Mouse (Mus musculus): ENCODE measurements around the gene Gm17545. TPM values are rescaled to one million over a fixed set of nuclear protein-coding genes. Genes with fewer than 3 reads are reported as not detected.
A peak's percentile ranks its signal among the peaks of the same experiment; 100 is the strongest.

The Gm17545 gene
- polyA plus RNA-seq, 1 experiment from 2014 or later: not detected

DNA sequence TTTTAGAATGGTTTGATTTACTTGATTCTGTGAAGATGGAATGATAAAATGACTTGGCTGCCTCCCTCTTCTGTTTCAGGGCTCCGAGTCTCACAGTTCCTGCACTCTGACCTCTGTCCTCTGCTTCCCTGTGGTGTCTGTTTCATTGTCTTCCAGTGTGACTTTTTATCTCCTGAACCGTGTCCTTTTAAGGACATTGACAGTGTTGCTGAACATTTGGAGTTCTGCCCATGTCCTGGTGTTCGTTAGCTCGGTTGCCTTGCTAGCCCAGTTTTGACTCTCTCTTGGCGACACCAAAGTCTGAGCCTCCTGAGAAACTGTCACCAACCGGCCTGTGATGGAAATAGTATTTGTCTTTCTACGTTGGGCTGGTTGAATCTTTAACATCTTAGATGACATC lies 33.6 kb upstream of the Gm17545 start:
- 46% methylated on average over 7 of the region's 7 CpGs for WGBS

GRCm38 (mm10) chr9:22422559-22422958 lies 31.5 kb upstream of the Gm17545 start:
- no peak overlapping the region for H3K4me3 ChIP-seq (ENCODE audit: low read length)
- no peaks in the 10 kb centered on the region for H3K36me3 ChIP-seq (ENCODE audit: control insufficient read depth, insufficient read depth, low read length)
- no peaks in the 10 kb centered on the region for H3K9me3 ChIP-seq (ENCODE audit: control insufficient read depth, low read length)
- peaks cover 7% of the 10 kb centered on the region; the same call in 1 of the 2 replicates for H3K4me1 ChIP-seq (replicated peaks; ENCODE audit: control insufficient read depth, insufficient read depth, low read length)
- no peak for ATAC-seq (ENCODE audit: low read depth)
- no peaks in the 10 kb centered on the region for H3K27me3 ChIP-seq (ENCODE audit: control insufficient read depth, insufficient read depth, low read depth, low read length)
- H3K9ac ChIP-seq (ENCODE audit: low read length): no peak overlapping the region
- 59% methylated on average over 1 of the region's 1 CpGs for WGBS
- H3K27ac ChIP-seq (ENCODE audit: low read length): no peak overlapping the region
- no peak overlapping the region for H3K4me2 ChIP-seq (ENCODE audit: low read depth, low read length)

More for the DNA sequence above, 33.6 kb upstream of the Gm17545 start:
- no peaks in the 10 kb centered on the region for H3K9me3 ChIP-seq (ENCODE audit: control insufficient read depth, low read length)
- peaks cover 7% of the 10 kb centered on the region; the same call in 1 of the 2 replicates for H3K4me1 ChIP-seq (replicated peaks; ENCODE audit: control insufficient read depth, insufficient read depth, low read length)
- no peak overlapping the region for H3K27ac ChIP-seq (ENCODE audit: low read length)
- H3K9ac ChIP-seq (ENCODE audit: low read length): no peak overlapping the region
- no peak for ATAC-seq (ENCODE audit: low read depth)
- no peak overlapping the region for H3K4me3 ChIP-seq (ENCODE audit: low read length)
- H3K36me3 ChIP-seq (ENCODE audit: control insufficient read depth, insufficient read depth, low read length): no peaks in the 10 kb centered on the region
- H3K4me2 ChIP-seq (ENCODE audit: low read depth, low read length): no peak overlapping the region
- H3K27me3 ChIP-seq (ENCODE audit: control insufficient read depth, insufficient read depth, low read depth, low read length): no peaks in the 10 kb centered on the region

- H3K27me3 ChIP-seq (ENCODE audit: control insufficient read depth, insufficient read depth, low read depth, low read length): no peaks in the 10 kb centered on the region
- no peak overlapping the region for H3K27ac ChIP-seq (ENCODE audit: low read length)
- H3K4me3 ChIP-seq (ENCODE audit: low read length): no peak overlapping the region
- no peak overlapping the region for H3K4me2 ChIP-seq (ENCODE audit: low read depth, low read length)
- no peak for ATAC-seq (ENCODE audit: low read depth)
- H3K4me1 ChIP-seq (replicated peaks; ENCODE audit: control insufficient read depth, insufficient read depth, low read length): 0 out of 2 replicates have a peak, but pooled peaks cover 2% of the 10 kb centered on the region
- H3K36me3 ChIP-seq (ENCODE audit: control insufficient read depth, insufficient read depth, low read length): no peaks in the 10 kb centered on the region
- no peak overlapping the region for H3K9ac ChIP-seq (ENCODE audit: low read length)
- 73% methylated on average over 1 of the region's 1 CpGs for WGBS
- no peaks in the 10 kb centered on the region for H3K9me3 ChIP-seq (ENCODE audit: control insufficient read depth, low read length)
Measured at GRCm38 (mm10) chr9:22423507-22423906, 30.6 kb upstream of the Gm17545 start.

DNA sequence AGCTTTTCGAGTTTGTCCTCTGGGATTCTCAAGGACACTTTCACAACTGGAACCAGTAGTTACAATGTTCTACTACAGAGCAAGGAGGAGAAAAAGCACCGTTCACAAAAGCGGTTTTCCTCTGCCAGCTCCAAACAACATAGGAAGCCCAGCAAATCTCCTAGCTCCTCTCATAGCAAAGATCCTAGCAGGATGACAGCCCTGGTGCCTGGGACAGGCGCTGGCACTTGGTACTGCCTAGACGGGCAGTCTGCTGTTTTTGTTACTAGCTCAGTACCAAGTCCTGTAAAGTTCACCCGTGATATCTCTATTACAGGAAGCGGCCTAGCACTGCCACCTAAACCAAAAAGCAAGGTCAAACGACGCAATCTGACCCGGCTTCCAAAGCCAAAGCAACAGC lies 29.9 kb upstream of the Gm17545 start:
- Histone ChIP-seq H3K4me3 (ENCODE audit: low read length) (no peak overlapping the region), H3K36me3 (ENCODE audit: control insufficient read depth, insufficient read depth, low read length) (no peaks in the 10 kb centered on the region), H3K4me1 (replicated peaks; ENCODE audit: control insufficient read depth, insufficient read depth, low read length) (0 out of 2 replicates have a peak, but pooled peaks cover 2% of the 10 kb centered on the region), H3K9me3 (ENCODE audit: control insufficient read depth, low read length) (no peaks in the 10 kb centered on the region), H3K9ac (ENCODE audit: low read length) (no peak overlapping the region), H3K27me3 (ENCODE audit: control insufficient read depth, insufficient read depth, low read depth, low read length) (no peaks in the 10 kb centered on the region), H3K4me2 (ENCODE audit: low read depth, low read length) (no peak overlapping the region), H3K27ac (ENCODE audit: low read length) (no peak overlapping the region)
- 58% methylated on average over 10 of the region's 10 CpGs for WGBS
- ATAC-seq (ENCODE audit: low read depth): no peak

- Histone ChIP-seq H3K4me3 (ENCODE audit: low read length) (no peak overlapping the region), H3K27me3 (ENCODE audit: control insufficient read depth, insufficient read depth, low read depth, low read length) (no peaks in the 10 kb centered on the region), H3K9me3 (ENCODE audit: control insufficient read depth, low read length) (no peaks in the 10 kb centered on the region), H3K4me1 (replicated peaks; ENCODE audit: control insufficient read depth, insufficient read depth, low read length) (peaks cover 6% of the 10 kb centered on the region), H3K4me2 (ENCODE audit: low read depth, low read length) (no peak overlapping the region), H3K36me3 (ENCODE audit: control insufficient read depth, insufficient read depth, low read length) (no peaks in the 10 kb centered on the region), H3K9ac (ENCODE audit: low read length) (no peak overlapping the region), H3K27ac (ENCODE audit: low read length) (no peak overlapping the region)
- ATAC-seq (ENCODE audit: low read depth): no peak
- WGBS: 78% methylated on average over 4 of the region's 4 CpGs
Measured at GRCm38 (mm10) chr9:22424719-22425118, 29.4 kb upstream of the Gm17545 start.

DNA sequence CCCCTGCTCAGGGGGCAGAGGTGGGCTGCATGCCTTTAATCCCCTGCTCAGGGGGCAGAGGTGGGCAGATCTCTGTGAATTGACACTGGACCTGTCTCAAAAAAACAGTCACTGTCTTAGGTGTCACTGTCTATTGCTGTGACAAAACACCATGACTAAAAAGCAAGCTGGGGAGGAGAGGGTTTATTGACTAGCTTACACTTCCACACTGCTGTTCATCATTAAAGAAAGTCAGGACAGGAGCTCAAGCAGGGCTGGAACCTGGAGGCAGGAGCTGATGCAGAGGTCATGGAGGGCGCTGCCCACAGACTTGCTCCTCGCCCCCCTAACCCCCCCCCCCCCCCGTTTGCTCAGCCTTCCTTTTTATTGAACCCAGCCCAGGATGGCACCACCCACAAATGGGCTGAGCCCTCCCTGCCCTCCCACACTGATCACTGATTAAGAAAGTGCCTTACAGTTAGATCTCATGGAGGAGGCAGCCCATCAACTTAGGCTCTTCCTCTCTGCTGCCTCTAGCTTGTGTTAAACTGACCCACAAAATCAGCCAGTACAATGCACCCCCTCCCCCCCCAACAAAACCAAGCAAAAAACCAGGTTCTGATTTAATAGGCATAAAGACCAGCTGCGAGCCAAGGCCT lies 25.9 kb upstream of the Gm17545 start:
- Histone ChIP-seq H3K36me3 (ENCODE audit: control insufficient read depth, insufficient read depth, low read length) (no peaks in the 10 kb centered on the region), H3K9me3 (ENCODE audit: control insufficient read depth, low read length) (no peaks in the 10 kb centered on the region), H3K4me3 (ENCODE audit: low read length) (no peak overlapping the region), H3K27me3 (ENCODE audit: control insufficient read depth, insufficient read depth, low read depth, low read length) (no peaks in the 10 kb centered on the region), H3K4me1 (replicated peaks; ENCODE audit: control insufficient read depth, insufficient read depth, low read length) (peaks cover 15% of the 10 kb centered on the region), H3K9ac (ENCODE audit: low read length) (no peak overlapping the region), H3K27ac (ENCODE audit: low read length) (no peak overlapping the region), H3K4me2 (ENCODE audit: low read depth, low read length) (no peak overlapping the region)
- WGBS: 90% methylated on average over 2 of the region's 4 CpGs
- no peak for ATAC-seq (ENCODE audit: low read depth)

- Histone ChIP-seq H3K9me3 (ENCODE audit: control insufficient read depth, low read length) (no peaks in the 10 kb centered on the region), H3K36me3 (ENCODE audit: control insufficient read depth, insufficient read depth, low read length) (no peaks in the 10 kb centered on the region), H3K9ac (ENCODE audit: low read length) (no peak overlapping the region), H3K4me2 (ENCODE audit: low read depth, low read length) (no peak overlapping the region), H3K27me3 (ENCODE audit: control insufficient read depth, insufficient read depth, low read depth, low read length) (no peaks in the 10 kb centered on the region), H3K4me3 (ENCODE audit: low read length) (no peak overlapping the region), H3K4me1 (replicated peaks; ENCODE audit: control insufficient read depth, insufficient read depth, low read length) (peaks cover 15% of the 10 kb centered on the region), H3K27ac (ENCODE audit: low read length) (no peak overlapping the region)
- ATAC-seq (ENCODE audit: low read depth): no peak
- 71% methylated on average over 14 of the region's 14 CpGs for WGBS
Measured at GRCm38 (mm10) chr9:22428666-22429410, 25.3 kb upstream of the Gm17545 start.

GRCm38 (mm10) chr9:22429533-22430241 lies 24.4 kb upstream of the Gm17545 start:
- 36% methylated on average over 15 of the region's 15 CpGs for WGBS
- Histone ChIP-seq H3K27me3 (ENCODE audit: control insufficient read depth, insufficient read depth, low read depth, low read length) (no peaks in the 10 kb centered on the region), H3K4me2 (ENCODE audit: low read depth, low read length) (peak overlapping the region; percentile 39), H3K9ac (ENCODE audit: low read length) (no peak overlapping the region), H3K4me3 (ENCODE audit: low read length) (no peak overlapping the region), H3K9me3 (ENCODE audit: control insufficient read depth, low read length) (no peaks in the 10 kb centered on the region), H3K4me1 (replicated peaks; ENCODE audit: control insufficient read depth, insufficient read depth, low read length) (peaks cover 13% of the 10 kb centered on the region), H3K27ac (ENCODE audit: low read length) (peak overlapping the region; percentile 19), H3K36me3 (ENCODE audit: control insufficient read depth, insufficient read depth, low read length) (no peaks in the 10 kb centered on the region)
- peak; percentile 82 for ATAC-seq (ENCODE audit: low read depth)

DNA sequence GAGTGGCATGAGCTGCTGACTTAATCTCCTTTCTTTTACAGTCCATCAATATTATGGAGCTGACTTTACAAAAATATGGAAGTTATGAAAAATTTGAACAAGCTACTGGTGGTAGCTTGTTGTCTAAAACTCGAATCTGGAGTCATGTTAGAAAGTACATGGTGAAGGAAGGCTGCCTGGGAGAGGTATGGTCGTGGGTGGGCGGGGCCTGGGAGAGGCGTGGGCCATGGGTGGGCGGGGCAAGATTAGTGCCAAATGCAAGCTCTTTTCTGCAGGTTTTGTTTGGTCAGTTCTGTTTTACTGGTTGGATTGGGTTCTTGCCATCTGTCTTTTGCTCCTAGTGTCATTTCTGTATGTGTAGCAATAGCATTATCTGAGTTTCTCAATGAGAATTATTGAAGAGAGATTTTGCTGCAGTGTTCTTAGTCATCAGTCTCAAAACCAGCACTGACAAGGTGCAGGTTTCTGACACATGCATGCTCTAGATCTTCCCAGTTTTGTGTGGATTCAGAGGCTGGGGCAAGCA lies 23.7 kb upstream of the Gm17545 start:
- Histone ChIP-seq H3K9me3 (ENCODE audit: control insufficient read depth, low read length) (no peaks in the 10 kb centered on the region), H3K36me3 (ENCODE audit: control insufficient read depth, insufficient read depth, low read length) (no peaks in the 10 kb centered on the region), H3K9ac (ENCODE audit: low read length) (no peak overlapping the region), H3K4me2 (ENCODE audit: low read depth, low read length) (peak overlapping the region; percentile 39), H3K4me3 (ENCODE audit: low read length) (no peak overlapping the region), H3K27me3 (ENCODE audit: control insufficient read depth, insufficient read depth, low read depth, low read length) (no peaks in the 10 kb centered on the region), H3K4me1 (replicated peaks; ENCODE audit: control insufficient read depth, insufficient read depth, low read length) (peaks cover 13% of the 10 kb centered on the region), H3K27ac (ENCODE audit: low read length) (peak overlapping the region; percentile 19)
- ATAC-seq (ENCODE audit: low read depth): peak; percentile 47; the same call in 1 of the 2 replicates
- WGBS: 23% methylated on average over 5 of the region's 5 CpGs
